Mouse (Mus musculus): ENCODE data around the gene Prss23.

GRCm38 (mm10) chr7:89539391-89539790 lies 12.4 kb upstream of the Prss23 start:
- TF ChIP-seq CTCF (conservative IDR thresholded peaks at IDR 0.05 in 1 of 2, IDR thresholded peaks at IDR 0.05 in 1 of 2; ENCODE audit: low read depth in 2 of 2, low read length in 2 of 2), result no peak
- no peak for TF ChIP-seq GABPA (IDR thresholded peaks at IDR 0.05; ENCODE audit: insufficient replicate concordance, low read depth, low read length)
- TF ChIP-seq USF2 (conservative IDR thresholded peaks at IDR 0.05; ENCODE audit: low read depth, low read length), result no peak
- TF ChIP-seq USF1 (IDR thresholded peaks at IDR 0.05; ENCODE audit: low read depth, low read length), result no peak
- no peak for TF ChIP-seq HCFC1 (IDR thresholded peaks at IDR 0.05; ENCODE audit: low read depth, low read length)
- TF ChIP-seq NELFE (IDR thresholded peaks at IDR 0.05; ENCODE audit: low read depth, low read length), result no peak
- no peak for TF ChIP-seq MAX (IDR thresholded peaks at IDR 0.05; ENCODE audit: low read length)
- no peak for TF ChIP-seq POLR2AphosphoS2 (IDR thresholded peaks at IDR 0.05; ENCODE audit: low read depth, low read length)
- no peak for TF ChIP-seq EP300 (IDR thresholded peaks at IDR 0.05; ENCODE audit: low read length)
- TF ChIP-seq SIN3A (IDR thresholded peaks at IDR 0.05; ENCODE audit: low read length), result no peak
